Mouse (Mus musculus) C2C12 (cell line): ENCODE data around the gene Scn3b. TPM values are rescaled to one million over a fixed set of nuclear protein-coding genes. Genes with fewer than 3 reads are reported as not detected.

Experiments
- H3K27me3 ChIP-seq: one replicate; pipeline ENCODE4 v1.6.1; 2011; ENCODE audit not compliant: control insufficient read depth, insufficient read depth, insufficient read length
- H3K36me3 ChIP-seq: one replicate; pipeline ENCODE4 v1.6.1; 2011; ENCODE audit not compliant: control insufficient read depth, insufficient read depth
- H3K4me3 ChIP-seq: one replicate; pipeline ENCODE4 v1.5.1; 2011; ENCODE audit warnings: mild to moderate bottlenecking, control low read depth; ENCODE audit not compliant: poor library complexity, insufficient read depth, severe bottlenecking
- H3K79me2 ChIP-seq: one replicate; pipeline ENCODE4 v1.6.1; 2011; ENCODE audit not compliant: control insufficient read depth, insufficient read depth
- H3K79me3 ChIP-seq: one replicate; pipeline ENCODE4 v1.6.1; 2011; ENCODE audit warnings: low read depth, control low read depth
- H3ac ChIP-seq: one replicate; pipeline ENCODE3; 2011; ENCODE audit warnings: low read depth; ENCODE audit not compliant: control insufficient read depth, insufficient read length
- CEBPB ChIP-seq: IDR thresholded peaks from one replicate; pipeline ENCODE4 v1.6.1; 2011; ENCODE audit warnings: low read depth, mild to moderate bottlenecking, control low read depth, moderate library complexity
- CTCF ChIP-seq: IDR thresholded peaks from one replicate; pipeline ENCODE4 v1.5.1; 2011; ENCODE audit not compliant: control insufficient read depth, insufficient read depth, insufficient read length
- FOSL1 ChIP-seq: IDR thresholded peaks from one replicate; pipeline ENCODE4 v1.8.0; 2011; ENCODE audit warnings: mild to moderate bottlenecking, low read length; ENCODE audit not compliant: poor library complexity, insufficient read depth, severe bottlenecking
- MAX ChIP-seq: IDR thresholded peaks from one replicate; pipeline ENCODE4 v1.6.1; 2011; ENCODE audit warnings: mild to moderate bottlenecking, control low read depth
- MYOD1 ChIP-seq: IDR thresholded peaks from one replicate; pipeline ENCODE4 v1.6.1; 2011; ENCODE audit warnings: low read depth; ENCODE audit not compliant: control insufficient read depth, insufficient read length
- MYOG ChIP-seq: IDR thresholded peaks from one replicate; pipeline ENCODE4 v1.6.1; 2011; ENCODE audit not compliant: control insufficient read depth, insufficient read length; ENCODE audit errors: extremely low read depth
- USF1 ChIP-seq: IDR thresholded peaks from one replicate; pipeline ENCODE4 v1.6.1; 2011; ENCODE audit warnings: low read depth, mild to moderate bottlenecking, control low read depth, moderate library complexity
- polyA plus RNA-seq: library from polyadenylated mRNA; unstranded; fragments of >200 nt; fragmentation: generic; extraction: Trizol; gene quantifications from one replicate; pipeline ENCODE4 v1.2.1, GENCODE M21; 2012; ENCODE audit warnings: missing spikeins

Scn3b gene
- polyA plus RNA-seq, 1 experiment: not detected

DNA sequence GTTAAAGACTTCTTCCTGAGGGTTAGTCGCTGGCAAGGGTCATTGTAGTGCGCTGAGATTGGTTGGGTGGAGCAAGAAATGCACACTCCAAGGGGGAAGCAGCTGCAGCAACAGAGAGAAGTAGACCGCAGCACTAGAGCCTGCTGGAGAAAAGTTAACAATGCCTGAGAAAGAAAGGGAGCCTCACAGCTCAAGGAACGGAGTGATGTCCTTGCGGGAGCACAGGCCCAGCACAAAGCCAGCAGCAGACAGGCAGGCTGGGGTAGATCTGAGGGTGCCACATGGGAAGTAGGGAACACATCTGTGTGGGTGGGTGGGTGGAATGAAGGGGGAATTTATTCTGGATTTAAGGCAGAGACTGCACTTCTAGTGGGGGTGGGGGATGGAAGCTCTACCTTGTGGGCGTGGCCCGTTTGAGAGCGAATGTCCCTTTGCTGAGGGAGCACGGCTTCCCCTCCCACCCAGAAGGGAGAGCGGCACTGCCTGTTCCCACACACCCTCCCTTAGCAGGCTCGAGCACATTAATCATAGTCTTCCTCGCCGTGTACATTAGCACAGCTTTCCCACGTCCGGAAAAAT, 27.7 kb upstream of the Scn3b start:
- Histone ChIP-seq H3ac (no peak overlapping the region), H3K79me2 (no peaks in the 10 kb centered on the region), H3K27me3 (no peaks in the 10 kb centered on the region), H3K36me3 (no peaks in the 10 kb centered on the region), H3K4me3 (no peak overlapping the region), H3K79me3 (no peaks in the 10 kb centered on the region)
- no peak for TF ChIP-seq MYOG
- no peak for TF ChIP-seq FOSL1
- no peak for TF ChIP-seq USF1
- no peak for TF ChIP-seq MAX
- TF ChIP-seq CEBPB: no peak
- TF ChIP-seq MYOD1: no peak
- TF ChIP-seq CTCF: no peak

GRCm38 (mm10) chr9:40241951-40242888, 26.8 kb upstream of the Scn3b start:
- no peak for TF ChIP-seq CTCF
- TF ChIP-seq CEBPB: no peak
- no peak for TF ChIP-seq MAX
- TF ChIP-seq MYOG: no peak
- no peak for TF ChIP-seq FOSL1
- TF ChIP-seq MYOD1: no peak
- TF ChIP-seq USF1: no peak
- Histone ChIP-seq H3K4me3 (no peak overlapping the region), H3K36me3 (no peaks in the 10 kb centered on the region), H3K79me2 (no peaks in the 10 kb centered on the region), H3ac (no peak overlapping the region), H3K79me3 (no peaks in the 10 kb centered on the region), H3K27me3 (no peaks in the 10 kb centered on the region)

DNA sequence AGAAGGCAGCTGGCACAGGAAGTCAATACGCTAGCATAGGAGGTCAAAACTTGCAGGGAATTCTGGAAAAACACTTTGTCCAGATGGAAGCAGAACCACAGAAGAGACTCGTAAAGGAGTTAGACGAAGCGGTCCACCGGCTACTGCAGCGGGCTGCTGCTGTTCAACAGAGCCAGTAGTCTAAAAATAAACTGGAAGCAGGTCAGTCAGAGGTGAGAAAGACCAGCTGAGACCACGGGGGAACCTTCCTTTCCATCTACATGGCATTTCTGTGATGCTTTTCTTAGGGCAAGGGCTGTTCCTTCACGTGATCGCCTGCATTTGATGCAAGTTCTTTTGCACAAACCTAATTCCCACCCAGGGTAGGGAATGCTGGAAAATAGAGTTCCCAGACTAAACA, 23.6 kb upstream of the Scn3b start:
- TF ChIP-seq FOSL1 (no peak), MYOG (no peak), CEBPB (no peak), MYOD1 (no peak), CTCF (no peak), USF1 (no peak), MAX (no peak)
- H3K79me2 ChIP-seq: no peaks in the 10 kb centered on the region
- H3K4me3 ChIP-seq: no peak overlapping the region
- H3K36me3 ChIP-seq: no peaks in the 10 kb centered on the region
- H3K27me3 ChIP-seq: no peaks in the 10 kb centered on the region
- H3K79me3 ChIP-seq: no peaks in the 10 kb centered on the region
- no peak overlapping the region for H3ac ChIP-seq

DNA sequence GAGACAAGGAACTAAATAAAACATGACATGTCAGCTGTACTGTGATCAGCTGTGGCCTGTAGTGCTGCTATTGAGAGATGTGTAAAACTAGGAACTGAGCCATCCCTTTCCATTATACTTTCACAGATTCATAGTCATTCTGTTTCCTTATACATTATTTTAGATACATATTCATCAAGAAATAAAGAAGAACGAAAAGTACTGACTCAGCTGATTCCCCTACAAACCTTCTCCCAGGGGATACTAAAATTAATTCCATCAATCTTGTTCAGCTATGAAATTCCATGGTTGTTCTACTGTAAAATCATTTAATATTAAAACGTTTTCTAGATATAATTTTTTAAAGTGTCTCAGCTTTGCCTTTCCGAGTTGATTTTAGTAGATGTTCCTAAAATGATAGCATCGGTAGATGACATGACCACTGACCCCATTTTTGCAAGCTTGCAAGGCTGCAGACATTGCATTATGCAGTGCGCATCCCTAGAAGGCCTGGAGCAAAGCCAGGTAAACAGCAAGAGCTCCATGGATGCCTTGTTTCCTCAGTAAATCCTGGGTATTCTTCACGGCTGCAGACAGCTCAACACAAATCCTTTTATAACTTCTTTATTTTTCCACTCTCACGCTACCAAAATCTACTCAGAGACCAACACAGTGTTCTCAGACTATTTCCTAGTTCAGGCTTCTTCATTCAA, 22.9 kb upstream of the Scn3b start:
- no peaks in the 10 kb centered on the region for H3K79me2 ChIP-seq
- TF ChIP-seq MYOG: no peak
- no peak for TF ChIP-seq USF1
- TF ChIP-seq MYOD1: no peak
- TF ChIP-seq CEBPB: no peak
- no peak for TF ChIP-seq FOSL1
- no peak for TF ChIP-seq CTCF
- TF ChIP-seq MAX: no peak
- H3K27me3 ChIP-seq: no peaks in the 10 kb centered on the region
- H3K36me3 ChIP-seq: no peaks in the 10 kb centered on the region
- no peak overlapping the region for H3ac ChIP-seq
- no peak overlapping the region for H3K4me3 ChIP-seq
- H3K79me3 ChIP-seq: no peaks in the 10 kb centered on the region

DNA sequence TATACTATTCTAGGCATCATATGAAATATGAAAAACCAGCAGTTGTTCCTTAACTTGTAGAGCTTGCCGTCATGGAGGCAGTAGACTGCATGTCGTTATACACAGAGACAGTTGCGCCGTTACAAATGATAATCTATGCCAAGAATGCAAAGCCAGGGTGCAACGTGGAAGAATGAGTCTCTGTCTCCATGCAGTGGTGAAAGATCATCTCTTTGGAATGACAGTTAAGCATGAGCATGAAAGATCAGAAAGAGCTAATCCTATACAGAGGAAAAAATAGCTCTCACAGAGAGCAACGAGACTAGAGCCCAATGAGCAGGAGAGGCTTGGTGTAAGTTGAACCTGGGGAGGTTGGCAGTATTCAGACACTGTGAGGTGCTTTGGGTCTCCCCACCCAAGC, 22.3 kb upstream of the Scn3b start:
- no peak for TF ChIP-seq USF1
- no peak for TF ChIP-seq MYOD1
- no peak for TF ChIP-seq CEBPB
- TF ChIP-seq MAX: no peak
- no peak for TF ChIP-seq FOSL1
- no peak for TF ChIP-seq MYOG
- TF ChIP-seq CTCF: no peak
- H3K36me3 ChIP-seq: no peaks in the 10 kb centered on the region
- H3K4me3 ChIP-seq: no peak overlapping the region
- no peaks in the 10 kb centered on the region for H3K27me3 ChIP-seq
- no peaks in the 10 kb centered on the region for H3K79me2 ChIP-seq
- H3K79me3 ChIP-seq: no peaks in the 10 kb centered on the region
- no peak overlapping the region for H3ac ChIP-seq
